ENCODE assay signal across 8 mouse cellular contexts in the genomic region with DNA sequence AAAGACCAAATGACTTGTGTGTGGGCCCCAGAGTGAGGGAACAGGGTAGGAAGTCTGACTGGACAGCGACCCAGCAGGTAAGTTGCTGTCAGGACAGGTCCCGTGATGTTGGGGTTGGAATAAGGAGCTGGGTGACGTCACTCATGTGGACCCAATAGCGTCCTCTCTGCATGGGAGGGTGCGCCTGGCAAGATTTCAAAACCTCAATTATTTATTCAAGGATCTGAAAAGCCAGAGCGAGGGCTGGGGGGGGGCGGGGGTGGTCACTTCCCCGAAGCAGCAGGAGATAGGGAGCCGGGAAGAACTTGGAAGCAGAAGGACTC. TPM values are rescaled to one million over a fixed set of nuclear protein-coding genes. Genes with fewer than 3 reads are reported as not detected.
A peak's percentile ranks its signal among the peaks of the same experiment; 100 is the strongest.
DNase-seq lines count a peak whose midpoint lies in the region; ATAC-seq lines count a peak whose summit lies in the region.

No protein-coding gene starts in this region.

- H3K9me3 ChIP-seq in megakaryocyte, embryonic 14.5 days, result no peaks in the 10 kb centered on the region
- no peaks in the 10 kb centered on the region for H3K9me3 ChIP-seq in embryonic facial prominence, embryonic 13.5 days
- no peaks in the 10 kb centered on the region for H3K9me3 ChIP-seq in kidney, embryonic 16.5 days (ENCODE audit: low read length)
- no peaks in the 10 kb centered on the region for H3K9me3 ChIP-seq in midbrain, embryonic 15.5 days

- no peaks in the 10 kb centered on the region for H3K36me3 ChIP-seq in megakaryocyte, embryonic 14.5 days (replicated peaks; ENCODE audit: low read length)
- no peaks in the 10 kb centered on the region for H3K36me3 ChIP-seq in embryonic facial prominence, embryonic 13.5 days
- H3K36me3 ChIP-seq in kidney, embryonic 16.5 days (ENCODE audit: insufficient read depth, low read length), result no peaks in the 10 kb centered on the region
- H3K36me3 ChIP-seq in midbrain, embryonic 15.5 days (replicated peaks), result no peaks in the 10 kb centered on the region

- H3K27ac ChIP-seq in embryonic facial prominence, embryonic 13.5 days, result no peak overlapping the region
- H3K27ac ChIP-seq in kidney, embryonic 16.5 days (ENCODE audit: low read length), result no peak overlapping the region
- no peak overlapping the region for H3K27ac ChIP-seq in midbrain, embryonic 15.5 days

- no peak for DNase-seq in spleen, adult 18-20 months
- no peak for DNase-seq in embryo, embryonic 9.5 days (ENCODE audit: extremely low spot score)

- no peak for ATAC-seq in megakaryocyte, adult 5-6 weeks (ENCODE audit: poor library complexity, severe bottlenecking)
- no peak for ATAC-seq in embryonic facial prominence, embryonic 13.5 days (ENCODE audit: insufficient number of reproducible peaks, insufficient read depth, low FRiP score, low TSS enrichment, low read depth)
- ATAC-seq in kidney, embryonic 16.5 days (ENCODE audit: low FRiP score, low TSS enrichment), result no peak
- peak; percentile 41; the same call in 1 of the 2 replicates for ATAC-seq in midbrain, embryonic 15.5 days (replicated peaks)
- ATAC-seq in megakaryocyte progenitor cell, adult 5-6 weeks (replicated peaks; ENCODE audit: poor library complexity), result no peak

- peak overlapping the region; percentile 96 for H3K4me2 ChIP-seq in embryonic facial prominence, embryonic 13.5 days
- peak overlapping the region; percentile 100 for H3K4me2 ChIP-seq in kidney, embryonic 16.5 days (replicated peaks; ENCODE audit: low read depth, low read length)
- H3K4me2 ChIP-seq in midbrain, embryonic 15.5 days, result peak overlapping the region; percentile 89

- peak overlapping the region; percentile 91 for H3K4me3 ChIP-seq in megakaryocyte, embryonic 14.5 days (replicated peaks)
- H3K4me3 ChIP-seq in embryonic facial prominence, embryonic 13.5 days, result peak overlapping the region; percentile 65
- peak overlapping the region; percentile 69 for H3K4me3 ChIP-seq in kidney, embryonic 16.5 days (ENCODE audit: low read length)
- H3K4me3 ChIP-seq in midbrain, embryonic 15.5 days, result peak overlapping the region; percentile 58

- peaks cover 52% of the 10 kb centered on the region for H3K4me1 ChIP-seq in megakaryocyte, embryonic 14.5 days
- H3K4me1 ChIP-seq in embryonic facial prominence, embryonic 13.5 days, result peaks cover 26% of the 10 kb centered on the region
- H3K4me1 ChIP-seq in kidney, embryonic 16.5 days (ENCODE audit: insufficient read depth, low read length), result peaks cover 20% of the 10 kb centered on the region
- H3K4me1 ChIP-seq in midbrain, embryonic 15.5 days, result peaks cover 30% of the 10 kb centered on the region

- H3K9ac ChIP-seq in embryonic facial prominence, embryonic 13.5 days, result no peak overlapping the region
- H3K9ac ChIP-seq in kidney, embryonic 16.5 days (replicated peaks; ENCODE audit: low read length), result peak overlapping the region; percentile 66; the same call in 1 of the 2 replicates
- peak overlapping the region; percentile 13; the same call in 1 of the 2 replicates for H3K9ac ChIP-seq in midbrain, embryonic 15.5 days

- H3K27me3 ChIP-seq in megakaryocyte, embryonic 14.5 days (replicated peaks), result peaks cover 84% of the 10 kb centered on the region
- H3K27me3 ChIP-seq in embryonic facial prominence, embryonic 13.5 days, result peaks cover 49% of the 10 kb centered on the region
- peaks cover 9% of the 10 kb centered on the region for H3K27me3 ChIP-seq in kidney, embryonic 16.5 days (ENCODE audit: insufficient read depth, low read length)
- peaks cover 20% of the 10 kb centered on the region for H3K27me3 ChIP-seq in midbrain, embryonic 15.5 days (replicated peaks)

- 0% methylated on average over 9 of the region's 9 CpGs for WGBS in embryonic facial prominence, embryonic 13.5 days
- 3% methylated on average over 8 of the region's 9 CpGs for WGBS in kidney, embryonic 16.5 days
- 0% methylated on average over 9 of the region's 9 CpGs for WGBS in midbrain, embryonic 15.5 days

RNA-seq across cellular contexts. Expression of a gene that starts 0.9 kb away (rescaled TPM):
- not detected in 2 replicates for polyA plus RNA-seq in megakaryocyte, embryonic 14.5 days (2012; ENCODE audit: insufficient read depth, low replicate concordance)
- 0.21 TPM in 1 of 2 replicates, not detected in the other for total RNA-seq in megakaryocyte, adult 5-6 weeks (2015)
- total RNA-seq in megakaryocyte, adult 5-6 weeks (2017), result not detected in 2 replicates
- polyA plus RNA-seq in embryonic facial prominence, embryonic 13.5 days (2015; fragmentation: Nextera tagmentation; extraction: Ambion mirVana), result 0.15 and 0.37 TPM in 2 replicates
- 0.10 and 0.15 TPM in 2 replicates for polyA plus RNA-seq in kidney, embryonic 16.5 days (2015; fragmentation: Nextera tagmentation; extraction: Ambion mirVana)
- 1.3 and 2.0 TPM in 2 replicates for polyA plus RNA-seq in midbrain, embryonic 15.5 days (2015; fragmentation: Nextera tagmentation; extraction: Ambion mirVana)
- not detected in 2 replicates for total RNA-seq in megakaryocyte progenitor cell, adult 5-6 weeks (2015)
- total RNA-seq in megakaryocyte progenitor cell, adult 5-6 weeks (2017), result 0.08 TPM in 1 of 2 replicates, not detected in the other

RNA-seq across cellular contexts. Expression of a gene that starts 1.3 kb away (rescaled TPM):
- polyA plus RNA-seq in megakaryocyte, embryonic 14.5 days (2012; ENCODE audit: insufficient read depth, low replicate concordance), result 1.7 and 2.5 TPM in 2 replicates
- not detected in 2 replicates for total RNA-seq in megakaryocyte, adult 5-6 weeks (2015)
- total RNA-seq in megakaryocyte, adult 5-6 weeks (2017), result not detected in 2 replicates
- polyA plus RNA-seq in embryonic facial prominence, embryonic 13.5 days (2015; fragmentation: Nextera tagmentation; extraction: Ambion mirVana), result 4.0 and 5.2 TPM in 2 replicates
- polyA plus RNA-seq in kidney, embryonic 16.5 days (2015; fragmentation: Nextera tagmentation; extraction: Ambion mirVana), result 13.2 and 16.8 TPM in 2 replicates
- 3.0 and 5.0 TPM in 2 replicates for polyA plus RNA-seq in midbrain, embryonic 15.5 days (2015; fragmentation: Nextera tagmentation; extraction: Ambion mirVana)
- not detected in 2 replicates for total RNA-seq in megakaryocyte progenitor cell, adult 5-6 weeks (2015)
- total RNA-seq in megakaryocyte progenitor cell, adult 5-6 weeks (2017), result not detected in 2 replicates

RNA-seq across cellular contexts. Expression of a gene that starts 27.4 kb away (rescaled TPM):
- polyA plus RNA-seq in megakaryocyte, embryonic 14.5 days (2012; ENCODE audit: insufficient read depth, low replicate concordance), result 4.1 and 11.6 TPM in 2 replicates
- total RNA-seq in megakaryocyte, adult 5-6 weeks (2015), result 10.2 and 11.7 TPM in 2 replicates
- total RNA-seq in megakaryocyte, adult 5-6 weeks (2017), result 9.1 and 13.4 TPM in 2 replicates
- polyA plus RNA-seq in embryonic facial prominence, embryonic 13.5 days (2015; fragmentation: Nextera tagmentation; extraction: Ambion mirVana), result 4.3 and 4.8 TPM in 2 replicates
- polyA plus RNA-seq in kidney, embryonic 16.5 days (2015; fragmentation: Nextera tagmentation; extraction: Ambion mirVana), result 3.8 TPM in 2 replicates
- polyA plus RNA-seq in midbrain, embryonic 15.5 days (2015; fragmentation: Nextera tagmentation; extraction: Ambion mirVana), result 1.6 and 2.0 TPM in 2 replicates
- total RNA-seq in megakaryocyte progenitor cell, adult 5-6 weeks (2015), result 3.6 and 4.6 TPM in 2 replicates
- 0.87 and 6.1 TPM in 2 replicates for total RNA-seq in megakaryocyte progenitor cell, adult 5-6 weeks (2017)

RNA-seq across cellular contexts. Expression of a gene that starts 49.7 kb away (rescaled TPM):
- 6.0 TPM in 1 of 2 replicates, not detected in the other for polyA plus RNA-seq in megakaryocyte, embryonic 14.5 days (2012; ENCODE audit: insufficient read depth, low replicate concordance)
- total RNA-seq in megakaryocyte, adult 5-6 weeks (2015), result 1.9 and 2.5 TPM in 2 replicates
- 2.1 and 3.7 TPM in 2 replicates for total RNA-seq in megakaryocyte, adult 5-6 weeks (2017)
- 6.6 and 8.2 TPM in 2 replicates for polyA plus RNA-seq in embryonic facial prominence, embryonic 13.5 days (2015; fragmentation: Nextera tagmentation; extraction: Ambion mirVana)
- polyA plus RNA-seq in kidney, embryonic 16.5 days (2015; fragmentation: Nextera tagmentation; extraction: Ambion mirVana), result 1.1 and 1.5 TPM in 2 replicates
- 0.56 and 0.65 TPM in 2 replicates for polyA plus RNA-seq in midbrain, embryonic 15.5 days (2015; fragmentation: Nextera tagmentation; extraction: Ambion mirVana)
- 1.9 and 2.0 TPM in 2 replicates for total RNA-seq in megakaryocyte progenitor cell, adult 5-6 weeks (2015)
- 3.9 and 5.2 TPM in 2 replicates for total RNA-seq in megakaryocyte progenitor cell, adult 5-6 weeks (2017)
